Mouse (Mus musculus) kidney, adult 18-20 months (tissue): ENCODE measurements around the gene Fam189a1.

Source experiments
- DNase-seq: peaks from one replicate; pipeline ENCODE4 v3.0.0; 2021

Gene Fam189a1

GRCm38 (mm10) chr7:64944686-64945085, 211.7 kb downstream of the Fam189a1 start:
- DNase-seq: no peak

GRCm38 (mm10) chr7:64944175-64944574, 212.2 kb downstream of the Fam189a1 start:
- no peak for DNase-seq

- no peak for DNase-seq
These were observed 219.4 kb downstream of the Fam189a1 start for GRCm38 (mm10) chr7:64936927-64937326.

GRCm38 (mm10) chr7:64934115-64934514, 222.3 kb downstream of the Fam189a1 start:
- DNase-seq: no peak

- no peak for DNase-seq
These were observed 225.4 kb downstream of the Fam189a1 start for GRCm38 (mm10) chr7:64930980-64931379.

- no peak for DNase-seq
These were observed 232.5 kb downstream of the Fam189a1 start for GRCm38 (mm10) chr7:64923918-64924317.

GRCm38 (mm10) chr7:64921189-64921588, 235.2 kb downstream of the Fam189a1 start:
- no peak for DNase-seq

- DNase-seq: no peak
These were observed 235.6 kb downstream of the Fam189a1 start for GRCm38 (mm10) chr7:64920735-64921134.

- no peak for DNase-seq
These were observed 239.7 kb downstream of the Fam189a1 start for GRCm38 (mm10) chr7:64916654-64917053.

- no peak for DNase-seq
These were observed 241.2 kb downstream of the Fam189a1 start for GRCm38 (mm10) chr7:64915121-64915520.

GRCm38 (mm10) chr7:64911945-64912344, 244.4 kb downstream of the Fam189a1 start:
- DNase-seq: no peak

GRCm38 (mm10) chr7:64910208-64910607, 246.2 kb downstream of the Fam189a1 start:
- DNase-seq: no peak

- DNase-seq: no peak
These were observed 249.4 kb downstream of the Fam189a1 start for GRCm38 (mm10) chr7:64906955-64907354.

GRCm38 (mm10) chr7:64905506-64905905, 250.9 kb downstream of the Fam189a1 start:
- DNase-seq: no peak

GRCm38 (mm10) chr7:64900249-64900648, 256.1 kb downstream of the Fam189a1 start:
- DNase-seq: no peak

- DNase-seq: no peak
These were observed 259.8 kb downstream of the Fam189a1 start for GRCm38 (mm10) chr7:64896587-64896986.

- DNase-seq: no peak
These were observed 260.7 kb downstream of the Fam189a1 start for GRCm38 (mm10) chr7:64895685-64896101.

GRCm38 (mm10) chr7:64891139-64891538, 265.2 kb downstream of the Fam189a1 start:
- no peak for DNase-seq

GRCm38 (mm10) chr7:64889919-64890318, 266.5 kb downstream of the Fam189a1 start:
- DNase-seq: no peak

- no peak for DNase-seq
These were observed 272.0 kb downstream of the Fam189a1 start for GRCm38 (mm10) chr7:64884187-64884862.

- DNase-seq: no peak
These were observed 274.1 kb downstream of the Fam189a1 start for GRCm38 (mm10) chr7:64882243-64882642.

GRCm38 (mm10) chr7:64881387-64881786, 275.0 kb downstream of the Fam189a1 start:
- DNase-seq: no peak

GRCm38 (mm10) chr7:64880415-64880814, 276.0 kb downstream of the Fam189a1 start:
- no peak for DNase-seq

- no peak for DNase-seq
These were observed 281.4 kb downstream of the Fam189a1 start for GRCm38 (mm10) chr7:64874941-64875340.

GRCm38 (mm10) chr7:64873266-64873665, 283.1 kb downstream of the Fam189a1 start:
- no peak for DNase-seq
